Comparison of ENCODE assay signal across 8 mouse cellular contexts in genomic region chr1:172261477-172262078, GRCm38 (mm10). TPM values are rescaled to one million over a fixed set of nuclear protein-coding genes. Genes with fewer than 3 reads are reported as not detected.
A peak's percentile ranks its signal among the peaks of the same experiment; 100 is the strongest.
DNase-seq lines count a peak whose midpoint lies in the region; ATAC-seq and TF ChIP-seq lines count a peak whose summit lies in the region.

Igsf8 (plus strand) TSS chr1:172261641.

- peaks cover 3% of the 10 kb centered on the region; the same call in 1 of the 2 replicates for H3K9me3 ChIP-seq in kidney, embryonic 15.5 days (replicated peaks)
- H3K9me3 ChIP-seq in midbrain, postnatal 0 days (ENCODE audit: low read length) = no peaks in the 10 kb centered on the region

- ATAC-seq in kidney, embryonic 15.5 days (replicated peaks; ENCODE audit: low FRiP score) = no peak
- no peak for ATAC-seq in midbrain, postnatal 0 days (ENCODE audit: low FRiP score)

- no peak for TF ChIP-seq CTCF in midbrain, postnatal 0 days (IDR thresholded peaks at IDR 0.05)

- 62% methylated on average over 8 of the region's 8 CpGs for WGBS in kidney, embryonic 15.5 days
- WGBS in midbrain, postnatal 0 days = 14% methylated on average over 8 of the region's 8 CpGs

- H3K9ac ChIP-seq in kidney, embryonic 15.5 days = no peak within 1 kb of the TSS
- no peak within 1 kb of the TSS for H3K9ac ChIP-seq in midbrain, postnatal 0 days (replicated peaks; ENCODE audit: low read length, poor library complexity, severe bottlenecking)

- H3K4me3 ChIP-seq in kidney, embryonic 15.5 days (replicated peaks) = no peak within 1 kb of the TSS
- no peak within 1 kb of the TSS for H3K4me3 ChIP-seq in midbrain, postnatal 0 days (ENCODE audit: low read depth, low read length)

- no peak for DNase-seq in kidney, postnatal 25 days
- DNase-seq in adrenal gland, postnatal 10 days = no peak
- DNase-seq in gonadal fat pad, adult 2 months (ENCODE audit: low read depth) = no peak
- no peak for DNase-seq in left cerebral cortex, adult 8-10 months (ENCODE audit: low spot score in 2 of 2)
- no peak for DNase-seq in midbrain, postnatal 0 days (ENCODE audit: low spot score)
- DNase-seq in frontal cortex, postnatal 14 days (ENCODE audit: low spot score in 2 of 2) = no peak
- DNase-seq in right cerebral cortex, postnatal 4 days = no peak

- no peaks in the 10 kb centered on the region for H3K27me3 ChIP-seq in kidney, embryonic 15.5 days
- H3K27me3 ChIP-seq in midbrain, postnatal 0 days (ENCODE audit: insufficient read depth, low read length) = no peaks in the 10 kb centered on the region

- no peak within 1 kb of the TSS for H3K27ac ChIP-seq in kidney, embryonic 15.5 days
- H3K27ac ChIP-seq in midbrain, postnatal 0 days (ENCODE audit: low read depth, low read length) = peak within 1 kb of the TSS; percentile 43; the same call in 1 of the 2 replicates

- H3K36me3 ChIP-seq in kidney, embryonic 15.5 days = no peaks in the 10 kb centered on the region
- no peaks in the 10 kb centered on the region for H3K36me3 ChIP-seq in midbrain, postnatal 0 days (ENCODE audit: insufficient read depth, low read length)

- H3K4me1 ChIP-seq in kidney, embryonic 15.5 days = no peaks in the 10 kb centered on the region
- H3K4me1 ChIP-seq in midbrain, postnatal 0 days (ENCODE audit: insufficient read depth, low read length) = no peaks in the 10 kb centered on the region

- H3K4me2 ChIP-seq in kidney, embryonic 15.5 days = no peak within 1 kb of the TSS
- H3K4me2 ChIP-seq in midbrain, postnatal 0 days (ENCODE audit: low read depth, low read length, poor library complexity, severe bottlenecking) = no peak within 1 kb of the TSS

RNA-seq across cellular contexts. Expression of gene Igsf8, which starts in this region (rescaled TPM):
- polyA plus RNA-seq in kidney, embryonic 15.5 days (2015; fragmentation: Nextera tagmentation; extraction: Ambion mirVana) = 48.9 and 54.4 TPM in 2 replicates
- total RNA-seq in adrenal gland, postnatal 10 days (2021) = 10 to 100 TPM; 26.5 to 32.3 TPM
- polyA plus RNA-seq in gonadal fat pad, adult 2 months (2012; rRNA removed) = 88.9 and 98.2 TPM in 2 replicates
- total RNA-seq in left cerebral cortex, adult 8-10 months (2022) = 100 to 1,000 TPM; 256 to 294 (median 274) TPM
- 114 and 115 TPM in 2 replicates for total RNA-seq in midbrain, postnatal 0 days (2014; rRNA removed)
- polyA plus RNA-seq in midbrain, postnatal 0 days (2015; fragmentation: Nextera tagmentation; extraction: Ambion mirVana) = 79.6 and 88.8 TPM in 2 replicates
